Mouse (Mus musculus): Measurements from ENCODE around the gene Hist2h2be. TPM values are rescaled to one million over a fixed set of nuclear protein-coding genes. Genes with fewer than 3 reads are reported as not detected.
"Not testable (repeated sequence)": the region's sequence is repeated elsewhere in the genome, so short reads cannot be mapped to it uniquely, and the experiment has no call there.

Gene Hist2h2be
- 9.7 and 9.8 TPM in 2 replicates for polyA plus RNA-seq (2014; fragmentation: Nextera tagmentation; extraction: Ambion mirVana)

- under 1% methylated on average over 43 of the region's 43 CpGs for WGBS
- Histone ChIP-seq H3K36me3 (ENCODE audit: control insufficient read depth, insufficient read depth, low read length) (no peaks in the 10 kb centered on the region), H3K9ac (replicated peaks; ENCODE audit: low read depth, low read length) (peak within 1 kb of the TSS; percentile 57), H3K27ac (ENCODE audit: low read length) (peak within 1 kb of the TSS; percentile 96), H3K4me1 (ENCODE audit: control insufficient read depth, insufficient read depth, low read length) (peaks cover 22% of the 10 kb centered on the region), H3K4me3 (ENCODE audit: low read depth, low read length) (peak within 1 kb of the TSS; percentile 46), H3K9me3 (ENCODE audit: control insufficient read depth, low read depth, low read length) (no peaks in the 10 kb centered on the region), H3K4me2 (replicated peaks; ENCODE audit: low read depth, low read length) (peak within 1 kb of the TSS; percentile 90), H3K27me3 (ENCODE audit: control insufficient read depth, insufficient read depth, low read length) (no peaks in the 10 kb centered on the region)
- peak; percentile 92 for ATAC-seq (ENCODE audit: insufficient number of reproducible peaks, insufficient read depth, low FRiP score, low read depth)
Observed at GRCm38 (mm10) chr3:96220765-96221639, at the start of gene Hist2h2be, which contains the start of gene Hist2h2ac. TSS of gene Hist2h2be (plus strand) at chr3:96221119. TSS of gene Hist2h2ac (minus strand) at chr3:96220880.

- peak; percentile 16; the same call in 1 of the 2 replicates for ATAC-seq (ENCODE audit: insufficient number of reproducible peaks, insufficient read depth, low FRiP score, low read depth)
- Histone ChIP-seq H3K27me3 (ENCODE audit: control insufficient read depth, insufficient read depth, low read length) (no peaks in the 10 kb centered on the region), H3K4me3 (ENCODE audit: low read depth, low read length) (peak overlapping the region; percentile 98), H3K4me2 (replicated peaks; ENCODE audit: low read depth, low read length) (peak overlapping the region; percentile 73), H3K4me1 (ENCODE audit: control insufficient read depth, insufficient read depth, low read length) (peaks cover 10% of the 10 kb centered on the region; the same call in 1 of the 2 replicates), H3K27ac (ENCODE audit: low read length) (peak overlapping the region; percentile 99), H3K36me3 (ENCODE audit: control insufficient read depth, insufficient read depth, low read length) (peaks cover 22% of the 10 kb centered on the region), H3K9ac (replicated peaks; ENCODE audit: low read depth, low read length) (peak overlapping the region; percentile 79), H3K9me3 (ENCODE audit: control insufficient read depth, low read depth, low read length) (no peaks in the 10 kb centered on the region)
- 14% methylated on average over 18 of the region's 18 CpGs for WGBS
Observed at GRCm38 (mm10) chr3:96171583-96172196, 49.2 kb upstream of the Hist2h2be start.

DNA sequence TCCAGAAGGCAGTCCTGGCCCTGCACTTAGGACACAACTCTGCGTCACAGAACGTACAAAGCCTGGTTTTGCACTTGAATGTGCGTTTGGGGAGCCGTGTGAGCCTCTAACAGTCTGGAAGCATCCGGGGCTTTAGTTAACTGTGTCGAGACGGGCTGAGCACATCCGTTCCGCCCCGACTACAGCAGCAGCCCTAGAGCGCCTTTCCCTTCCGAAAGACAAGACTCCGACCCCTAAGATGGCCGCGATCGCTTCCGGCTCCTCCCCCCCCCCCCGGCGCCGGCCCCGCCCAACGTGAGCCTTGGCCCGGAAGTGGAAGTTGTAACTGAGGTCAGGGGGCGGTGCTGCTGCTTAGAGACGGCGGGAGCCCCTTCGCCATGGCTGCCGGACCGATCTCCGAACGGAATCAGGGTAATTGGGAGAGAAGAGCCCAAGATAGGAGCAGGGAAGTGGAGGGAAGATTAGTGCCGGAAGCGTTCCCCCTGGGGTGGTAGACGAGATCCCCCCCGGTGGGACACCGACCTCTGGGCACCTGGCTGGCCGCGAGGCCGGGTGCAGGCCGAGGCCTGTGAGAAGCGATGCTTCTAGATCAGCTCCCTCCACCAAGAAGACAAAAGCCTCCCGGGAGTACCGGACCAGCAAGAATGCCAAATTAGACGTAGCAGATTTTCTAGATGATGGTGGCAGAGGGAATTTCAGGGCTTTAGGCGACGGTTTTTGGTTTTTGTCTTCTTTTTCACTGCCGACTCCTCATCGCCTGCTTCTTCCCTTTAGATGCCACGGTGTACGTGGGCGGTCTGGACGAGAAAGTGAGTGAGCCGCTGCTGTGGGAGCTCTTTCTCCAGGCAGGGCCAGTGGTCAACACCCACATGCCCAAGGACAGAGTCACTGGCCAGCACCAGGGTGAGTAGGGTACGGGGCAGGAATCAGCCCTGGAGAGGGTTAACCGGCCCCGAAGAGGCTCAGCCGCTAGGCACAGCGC lies 48.4 kb upstream of the Hist2h2be start, which contains the start of gene Sf3b4:
Gene Sf3b4 (plus strand): TSS at position 136 of the 982 bp plus-strand sequence.
- peak within 1 kb of the TSS; percentile 94 for H3K4me2 ChIP-seq (replicated peaks; ENCODE audit: low read depth, low read length)
- under 1% methylated on average over 58 of the region's 58 CpGs for WGBS

GRCm38 (mm10) chr3:96173185-96173584 lies 47.7 kb upstream of the Hist2h2be start:
- Histone ChIP-seq H3K9ac (replicated peaks; ENCODE audit: low read depth, low read length) (peak overlapping the region; percentile 79), H3K27me3 (ENCODE audit: control insufficient read depth, insufficient read depth, low read length) (no peaks in the 10 kb centered on the region), H3K9me3 (ENCODE audit: control insufficient read depth, low read depth, low read length) (no peaks in the 10 kb centered on the region)

More for the DNA sequence above, 48.4 kb upstream of the Hist2h2be start, which contains the start of gene Sf3b4:
- Histone ChIP-seq H3K36me3 (ENCODE audit: control insufficient read depth, insufficient read depth, low read length) (peaks cover 25% of the 10 kb centered on the region), H3K4me1 (ENCODE audit: control insufficient read depth, insufficient read depth, low read length) (peaks cover 10% of the 10 kb centered on the region; the same call in 1 of the 2 replicates), H3K4me3 (ENCODE audit: low read depth, low read length) (peak within 1 kb of the TSS; percentile 98), H3K27ac (ENCODE audit: low read length) (peak within 1 kb of the TSS; percentile 99), H3K27me3 (ENCODE audit: control insufficient read depth, insufficient read depth, low read length) (no peaks in the 10 kb centered on the region), H3K9me3 (ENCODE audit: control insufficient read depth, low read depth, low read length) (no peaks in the 10 kb centered on the region), H3K9ac (replicated peaks; ENCODE audit: low read depth, low read length) (peak within 1 kb of the TSS; percentile 79)
- ATAC-seq (ENCODE audit: insufficient number of reproducible peaks, insufficient read depth, low FRiP score, low read depth), result peak; percentile 92

DNA sequence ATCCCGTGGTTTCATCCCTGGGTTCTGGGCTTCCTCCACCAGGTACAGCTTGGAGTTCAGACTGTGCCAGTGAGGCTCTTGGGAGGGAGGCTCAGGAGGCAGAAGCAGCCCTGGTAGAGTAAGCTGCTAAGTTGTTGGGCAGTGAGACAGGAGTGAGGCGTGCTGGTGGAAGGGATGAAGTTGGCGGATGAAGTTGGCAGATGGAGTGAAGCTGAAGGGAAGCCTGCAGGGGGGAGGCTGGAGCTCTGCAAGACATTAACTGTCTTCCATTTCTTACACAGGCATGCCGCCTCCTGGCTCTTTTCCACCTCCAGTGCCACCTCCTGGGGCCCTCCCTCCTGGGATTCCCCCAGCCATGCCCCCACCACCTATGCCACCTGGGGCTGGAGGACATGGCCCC lies 46.9 kb upstream of the Hist2h2be start:
- H3K4me3 ChIP-seq (ENCODE audit: low read depth, low read length); H3K9me3 ChIP-seq (ENCODE audit: control insufficient read depth, low read depth, low read length); H3K27ac ChIP-seq (ENCODE audit: low read length); ATAC-seq (ENCODE audit: insufficient number of reproducible peaks, insufficient read depth, low FRiP score, low read depth); H3K9ac ChIP-seq (replicated peaks; ENCODE audit: low read depth, low read length); H3K4me2 ChIP-seq (replicated peaks; ENCODE audit: low read depth, low read length); H3K27me3 ChIP-seq (ENCODE audit: control insufficient read depth, insufficient read depth, low read length): not testable (repeated sequence)
- peaks cover 10% of the 10 kb centered on the region; the same call in 1 of the 2 replicates for H3K4me1 ChIP-seq (ENCODE audit: control insufficient read depth, insufficient read depth, low read length)
- WGBS, result 82% methylated on average over 4 of the region's 4 CpGs
- H3K36me3 ChIP-seq (ENCODE audit: control insufficient read depth, insufficient read depth, low read length), result peaks cover 32% of the 10 kb centered on the region

More at GRCm38 (mm10) chr3:96173185-96173584, 47.7 kb upstream of the Hist2h2be start:
- Histone ChIP-seq H3K4me1 (ENCODE audit: control insufficient read depth, insufficient read depth, low read length) (peaks cover 10% of the 10 kb centered on the region; the same call in 1 of the 2 replicates), H3K27ac (ENCODE audit: low read length) (no peak overlapping the region), H3K4me3 (ENCODE audit: low read depth, low read length) (peak overlapping the region; percentile 98), H3K4me2 (replicated peaks; ENCODE audit: low read depth, low read length) (peak overlapping the region; percentile 94), H3K36me3 (ENCODE audit: control insufficient read depth, insufficient read depth, low read length) (peaks cover 32% of the 10 kb centered on the region)
- no peak for ATAC-seq (ENCODE audit: insufficient number of reproducible peaks, insufficient read depth, low FRiP score, low read depth)
- 36% methylated on average over 7 of the region's 7 CpGs for WGBS

GRCm38 (mm10) chr3:96175251-96175650 lies 45.7 kb upstream of the Hist2h2be start:
- no peak overlapping the region for H3K4me3 ChIP-seq (ENCODE audit: low read depth, low read length)
- H3K27me3 ChIP-seq (ENCODE audit: control insufficient read depth, insufficient read depth, low read length), result no peaks in the 10 kb centered on the region
- no peak overlapping the region for H3K4me2 ChIP-seq (replicated peaks; ENCODE audit: low read depth, low read length)
- H3K9ac ChIP-seq (replicated peaks; ENCODE audit: low read depth, low read length), result no peak overlapping the region
- H3K36me3 ChIP-seq (ENCODE audit: control insufficient read depth, insufficient read depth, low read length), result peaks cover 32% of the 10 kb centered on the region
- H3K4me1 ChIP-seq (ENCODE audit: control insufficient read depth, insufficient read depth, low read length), result peaks cover 10% of the 10 kb centered on the region; the same call in 1 of the 2 replicates
- H3K27ac ChIP-seq (ENCODE audit: low read length), result no peak overlapping the region
- ATAC-seq (ENCODE audit: insufficient number of reproducible peaks, insufficient read depth, low FRiP score, low read depth), result no peak
- 95% methylated on average over 6 of the region's 6 CpGs for WGBS
- H3K9me3 ChIP-seq (ENCODE audit: control insufficient read depth, low read depth, low read length), result no peaks in the 10 kb centered on the region

DNA sequence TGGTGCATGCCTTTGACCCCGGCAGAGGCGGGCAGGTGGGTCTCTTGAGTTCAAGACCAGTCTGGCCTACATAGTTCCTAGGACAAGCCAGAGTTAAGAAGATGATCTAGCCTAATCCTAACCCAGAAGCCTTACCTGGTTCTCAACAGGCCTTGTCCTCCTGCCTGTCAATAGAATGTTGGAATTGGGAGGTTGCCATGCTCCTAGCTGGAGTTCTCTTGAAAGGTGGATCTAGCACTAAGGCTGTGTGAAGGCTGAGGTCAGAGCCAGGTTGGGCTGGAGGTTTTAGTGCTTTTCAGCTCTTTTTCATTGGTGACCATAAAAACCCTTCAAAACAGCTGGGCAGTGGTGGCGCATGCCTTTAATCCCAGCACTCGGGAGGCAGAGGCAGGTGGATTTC lies 42.5 kb upstream of the Hist2h2be start:
- H3K4me3 ChIP-seq (ENCODE audit: low read depth, low read length), result no peak overlapping the region
- no peaks in the 10 kb centered on the region for H3K9me3 ChIP-seq (ENCODE audit: control insufficient read depth, low read depth, low read length)
- ATAC-seq (ENCODE audit: insufficient number of reproducible peaks, insufficient read depth, low FRiP score, low read depth), result no peak
- WGBS, result 87% methylated on average over 4 of the region's 4 CpGs
- H3K4me2 ChIP-seq (replicated peaks; ENCODE audit: low read depth, low read length), result no peak overlapping the region
- H3K27me3 ChIP-seq (ENCODE audit: control insufficient read depth, insufficient read depth, low read length), result no peaks in the 10 kb centered on the region
- peaks cover 32% of the 10 kb centered on the region for H3K36me3 ChIP-seq (ENCODE audit: control insufficient read depth, insufficient read depth, low read length)
- no peak overlapping the region for H3K27ac ChIP-seq (ENCODE audit: low read length)
- no peak overlapping the region for H3K9ac ChIP-seq (replicated peaks; ENCODE audit: low read depth, low read length)
- H3K4me1 ChIP-seq (ENCODE audit: control insufficient read depth, insufficient read depth, low read length), result peaks cover 21% of the 10 kb centered on the region; the same call in 1 of the 2 replicates
